8 mouse cellular contexts compared by ENCODE assay signal in genomic region chr8:22166080-22166603, GRCm38 (mm10). TPM values are rescaled to one million over a fixed set of nuclear protein-coding genes. Genes with fewer than 3 reads are reported as not detected.
A peak's percentile ranks its signal among the peaks of the same experiment; 100 is the strongest.
DNase-seq lines count a peak whose midpoint lies in the region; ATAC-seq and TF ChIP-seq lines count a peak whose summit lies in the region.

Gene Nek3, minus strand, starts transcription at chr8:22166435.

- peak within 1 kb of the TSS; percentile 52 for H3K4me2 ChIP-seq in forebrain, embryonic 16.5 days (ENCODE audit: low read length)
- H3K4me2 ChIP-seq in lung, embryonic 15.5 days = peak within 1 kb of the TSS; percentile 69

- H3K9me3 ChIP-seq in ES-E14 (ENCODE audit: control insufficient read depth, insufficient read depth, low read depth, low read length) = no peaks in the 10 kb centered on the region
- no peaks in the 10 kb centered on the region for H3K9me3 ChIP-seq in forebrain, embryonic 16.5 days (ENCODE audit: control insufficient read depth, low read length)
- H3K9me3 ChIP-seq in lung, embryonic 15.5 days = no peaks in the 10 kb centered on the region

- peak within 1 kb of the TSS; percentile 63 to 71 for H3K4me3 ChIP-seq in ES-E14 (ENCODE audit: insufficient read depth in 1 of 2, low read depth in 1 of 2, low read length in 2 of 2, poor library complexity in 1 of 2, severe bottlenecking in 1 of 2)
- H3K4me3 ChIP-seq in forebrain, embryonic 16.5 days (replicated peaks; ENCODE audit: low read length) = peak within 1 kb of the TSS; percentile 70
- peak within 1 kb of the TSS; percentile 51 for H3K4me3 ChIP-seq in lung, embryonic 15.5 days

- peaks cover 6% of the 10 kb centered on the region for H3K36me3 ChIP-seq in ES-E14 (ENCODE audit: control insufficient read depth, insufficient read depth, low read length, poor library complexity, severe bottlenecking)
- H3K36me3 ChIP-seq in forebrain, embryonic 16.5 days (ENCODE audit: control insufficient read depth, insufficient read depth) = no peaks in the 10 kb centered on the region
- H3K36me3 ChIP-seq in lung, embryonic 15.5 days = peaks cover 26% of the 10 kb centered on the region

- H3K4me1 ChIP-seq in ES-E14 (ENCODE audit: control insufficient read depth in 2 of 2, insufficient read depth in 2 of 2, low read length in 2 of 2, poor library complexity in 1 of 2) = peaks cover 0 to 4% of the 10 kb centered on the region in 2 experiments; a peak in 1 of 4 replicates
- H3K4me1 ChIP-seq in forebrain, embryonic 16.5 days (replicated peaks; ENCODE audit: control insufficient read depth, insufficient read depth, low read length) = peaks cover 12% of the 10 kb centered on the region
- 0 out of 2 replicates have a peak, but pooled peaks cover 10% of the 10 kb centered on the region for H3K4me1 ChIP-seq in lung, embryonic 15.5 days

- no peak within 1 kb of the TSS for H3K27ac ChIP-seq in ES-E14 (ENCODE audit: insufficient read depth, low read depth, low read length, poor library complexity, severe bottlenecking)
- H3K27ac ChIP-seq in forebrain, embryonic 16.5 days (ENCODE audit: low read length) = peak within 1 kb of the TSS; percentile 91
- peak within 1 kb of the TSS; percentile 70 for H3K27ac ChIP-seq in lung, embryonic 15.5 days

- no peaks in the 10 kb centered on the region for H3K27me3 ChIP-seq in forebrain, embryonic 16.5 days (replicated peaks; ENCODE audit: control insufficient read depth, insufficient read depth, low read length)
- H3K27me3 ChIP-seq in lung, embryonic 15.5 days = no peaks in the 10 kb centered on the region

- peak within 1 kb of the TSS; percentile 40 for H3K9ac ChIP-seq in ES-E14 (ENCODE audit: insufficient read depth, low read depth, low read length, poor library complexity, severe bottlenecking)
- H3K9ac ChIP-seq in forebrain, embryonic 16.5 days (replicated peaks; ENCODE audit: low read depth, low read length) = peak within 1 kb of the TSS; percentile 71
- peak within 1 kb of the TSS; percentile 50 for H3K9ac ChIP-seq in lung, embryonic 15.5 days

- ATAC-seq in forebrain, embryonic 16.5 days = peak; percentile 99
- peak; percentile 99 for ATAC-seq in lung, embryonic 15.5 days (ENCODE audit: borderline replicate concordance, extremely low read depth, low FRiP score, low TSS enrichment)

- in situ Hi-C loops in ES-E14 (cut with MboI; ENCODE audit: low sequenced_read_pairs in 2 of 2, unreplicated experiment in 2 of 2) = no loop called here

- WGBS in forebrain, embryonic 16.5 days = under 1% methylated on average over 31 of the region's 43 CpGs
- WGBS in lung, embryonic 15.5 days = under 1% methylated on average over 39 of the region's 43 CpGs

- peak; percentile 83 for DNase-seq in ES-E14 (ENCODE audit: low read depth, low spot score)
- DNase-seq in cerebellum, adult 11-12 months = peak; percentile 88
- DNase-seq in heart, postnatal 4 days = peak; percentile 88
- peak; percentile 61 to 65 for DNase-seq in layer of hippocampus, adult 8-10 months (ENCODE audit: low spot score in 2 of 2)
- peak; percentile 82 for DNase-seq in ovary, adult 18-20 months (ENCODE audit: low spot score)
- DNase-seq in thymus, postnatal 0 days (ENCODE audit: low spot score) = peak; percentile 96

TF ChIP-seq in ES-E14, 5 proteins besides CTCF, POLR2A, EP300 and RAD21:
- TF ChIP-seq MAFK (IDR thresholded peaks at IDR 0.05; ENCODE audit: insufficient read depth, low read depth, low read length) = no peak
- 0 out of 2 replicates have a peak, but pooled peaks have one; percentile 53 for TF ChIP-seq HCFC1 (IDR thresholded peaks at IDR 0.05; ENCODE audit: borderline replicate concordance, insufficient read depth, low read length)
- TF ChIP-seq CHD2 (IDR thresholded peaks at IDR 0.05; ENCODE audit: low read depth, low read length) = no peak
- TF ChIP-seq ZNF384 (IDR thresholded peaks at IDR 0.05; ENCODE audit: low read depth, low read length) = no peak

RNA-seq across cellular contexts. Expression of gene Nek3, which starts in this region (rescaled TPM):
- total RNA-seq in ES-E14 (2012; rRNA removed) = 3.4 and 7.9 TPM in 2 replicates
- polyA plus RNA-seq in forebrain, embryonic 16.5 days (2015; fragmentation: Nextera tagmentation; extraction: Ambion mirVana) = 6.9 and 7.1 TPM in 2 replicates
- total RNA-seq in heart, postnatal 4 days (2021) = 1 to 10 TPM; 1.9 to 2.4 TPM
- total RNA-seq in layer of hippocampus, adult 8-10 months (2022) = 1 to 10 TPM; 2.3 to 3.7 (median 2.4) TPM
- polyA plus RNA-seq in lung, embryonic 15.5 days (2015; fragmentation: Nextera tagmentation; extraction: Ambion mirVana) = 5.0 and 6.0 TPM in 2 replicates
- polyA plus RNA-seq in thymus, postnatal 0 days (2015; fragmentation: Nextera tagmentation; extraction: Ambion mirVana) = 4.5 and 4.7 TPM in 2 replicates
